Mouse (Mus musculus) hindbrain, postnatal 0 days (tissue): Measurements from ENCODE around the gene Gstt4. TPM values are rescaled to one million over a fixed set of nuclear protein-coding genes. Genes with fewer than 3 reads are reported as not detected.

Experiments used
- ATAC-seq: fragments of 200-750 bp; cut with Nextera tagmentation; 2 replicates; pipeline ENCODE4 v1.8.0; 2017; ENCODE audit warnings: mild to moderate bottlenecking, moderate TSS enrichment, moderate library complexity
- DNase-seq: peaks from one replicate; pipeline ENCODE4 v3.0.0-alpha.2; 2015; ENCODE audit warnings: low spot score
- H3K27ac ChIP-seq: fragments of 300-500 bp; sonication (generic); 2 replicates; pipeline ENCODE4 v1.5.1; 2014; ENCODE audit warnings: mild to moderate bottlenecking
- H3K27me3 ChIP-seq: fragments of 300-500 bp; sonication (generic); 2 replicates; pipeline ENCODE4 v1.6.1; 2014; ENCODE audit warnings: low read length, mixed read lengths; ENCODE audit not compliant: insufficient read depth
- H3K36me3 ChIP-seq: fragments of 300-500 bp; sonication (generic); 2 replicates; pipeline ENCODE4 v1.6.1; 2014; ENCODE audit warnings: low read length, mixed read lengths; ENCODE audit not compliant: insufficient read depth
- H3K4me1 ChIP-seq: fragments of 300-500 bp; sonication (generic); 2 replicates; pipeline ENCODE4 v1.6.1; 2014; ENCODE audit warnings: antibody characterized with exemption, low read length, mixed read lengths; ENCODE audit not compliant: insufficient read depth
- H3K4me2 ChIP-seq: fragments of 300-500 bp; sonication (generic); 2 replicates; pipeline ENCODE4 v1.6.1; 2014; ENCODE audit warnings: low read depth, mild to moderate bottlenecking, low read length, moderate library complexity, mixed read lengths
- H3K4me3 ChIP-seq: fragments of 300-500 bp; sonication (generic); 2 replicates; pipeline ENCODE4 v1.5.1; 2014; ENCODE audit warnings: low read length
- H3K9ac ChIP-seq: fragments of 300-500 bp; sonication (generic); replicated peaks from 2 replicates; pipeline ENCODE4 v1.6.1; 2014; ENCODE audit warnings: mild to moderate bottlenecking, low read length, moderate library complexity, mixed read lengths
- H3K9me3 ChIP-seq: fragments of 300-500 bp; sonication (generic); 2 replicates; pipeline ENCODE4 v1.6.1; 2016; ENCODE audit warnings: low read length, mixed read lengths
- CTCF ChIP-seq: IDR thresholded peaks from 2 replicates; pipeline ENCODE4 v1.5.1; 2016; ENCODE audit warnings: antibody characterized with exemption, control low read depth, low read depth
- WGBS: fragments of 180-500 bp; shearing (Covaris S2); extraction: QIAGEN DNeasy Blood & Tissue Kit; methylation state at CpG from one replicate; pipeline ENCODE4 v1.1.7; 2014; 5-methylcytosine and 5-hydroxymethylcytosine counted together
- polyA plus RNA-seq: library from polyadenylated mRNA; unstranded; fragments of >200 nt; fragmentation: Nextera tagmentation; extraction: Ambion mirVana; gene quantifications from 2 replicates; pipeline ENCODE4 v1.2.1, GENCODE M21; 2015
- total RNA-seq: library from RNA; depleted of rRNA; stranded (reverse); fragments of >200 nt; gene quantifications from 2 replicates; pipeline ENCODE4 v1.2.3, GENCODE M21; 2014

Gene Gstt4
- total and polyA plus RNA-seq, 2 experiments from 2014 or later = not detected

GRCm38 (mm10) chr10:75856976-75857375 lies 34.6 kb upstream of the Gstt4 start:
- WGBS = 83% methylated on average over 3 of the region's 3 CpGs

GRCm38 (mm10) chr10:75856155-75856907 lies 34.0 kb upstream of the Gstt4 start:
- no peak for TF ChIP-seq CTCF

More at GRCm38 (mm10) chr10:75856976-75857375, 34.6 kb upstream of the Gstt4 start:
- Histone ChIP-seq H3K27me3 (no peaks in the 10 kb centered on the region), H3K36me3 (peaks cover 5% of the 10 kb centered on the region), H3K4me2 (no peak overlapping the region), H3K27ac (no peak overlapping the region), H3K4me3 (no peak overlapping the region), H3K9me3 (no peaks in the 10 kb centered on the region), H3K4me1 (0 out of 2 replicates have a peak, but pooled peaks cover 7% of the 10 kb centered on the region), H3K9ac (no peak overlapping the region)
- no peak for TF ChIP-seq CTCF
- ATAC-seq (no peak), DNase-seq (no peak)

GRCm38 (mm10) chr10:75855416-75855981 lies 33.2 kb upstream of the Gstt4 start:
- H3K4me2 ChIP-seq = no peak overlapping the region
- no peaks in the 10 kb centered on the region for H3K9me3 ChIP-seq
- no peak overlapping the region for H3K27ac ChIP-seq
- peaks cover 5% of the 10 kb centered on the region for H3K36me3 ChIP-seq
- DNase-seq (no peak), ATAC-seq (no peak)
- TF ChIP-seq CTCF = no peak
- no peaks in the 10 kb centered on the region for H3K27me3 ChIP-seq
- no peak overlapping the region for H3K9ac ChIP-seq
- peaks cover 10% of the 10 kb centered on the region for H3K4me1 ChIP-seq
- WGBS = 93% methylated on average over 15 of the region's 15 CpGs
- no peak overlapping the region for H3K4me3 ChIP-seq

More at GRCm38 (mm10) chr10:75856155-75856907, 34.0 kb upstream of the Gstt4 start:
- DNase-seq (no peak), ATAC-seq (no peak)
- Histone ChIP-seq H3K27me3 (no peaks in the 10 kb centered on the region), H3K4me3 (no peak overlapping the region), H3K36me3 (peaks cover 5% of the 10 kb centered on the region), H3K27ac (no peak overlapping the region), H3K9me3 (no peaks in the 10 kb centered on the region), H3K4me2 (no peak overlapping the region), H3K4me1 (peaks cover 9% of the 10 kb centered on the region), H3K9ac (no peak overlapping the region)
- WGBS = 86% methylated on average over 11 of the region's 11 CpGs

GRCm38 (mm10) chr10:75854791-75855190 lies 32.4 kb upstream of the Gstt4 start:
- H3K4me2 ChIP-seq = no peak overlapping the region
- no peaks in the 10 kb centered on the region for H3K27me3 ChIP-seq
- WGBS = 71% methylated on average over 6 of the region's 6 CpGs
- peaks cover 5% of the 10 kb centered on the region for H3K36me3 ChIP-seq
- TF ChIP-seq CTCF = no peak
- H3K4me3 ChIP-seq = no peak overlapping the region
- H3K9ac ChIP-seq = no peak overlapping the region
- DNase-seq (no peak), ATAC-seq (no peak)
- peaks cover 8% of the 10 kb centered on the region for H3K4me1 ChIP-seq
- no peaks in the 10 kb centered on the region for H3K9me3 ChIP-seq
- no peak overlapping the region for H3K27ac ChIP-seq

- Histone ChIP-seq H3K4me2 (no peak overlapping the region), H3K9ac (no peak overlapping the region), H3K4me3 (no peak overlapping the region), H3K27me3 (no peaks in the 10 kb centered on the region), H3K4me1 (peaks cover 8% of the 10 kb centered on the region), H3K27ac (no peak overlapping the region), H3K9me3 (no peaks in the 10 kb centered on the region), H3K36me3 (peaks cover 5% of the 10 kb centered on the region)
- WGBS = 53% methylated on average over 5 of the region's 5 CpGs
- TF ChIP-seq CTCF = no peak
- ATAC-seq (0 out of 2 replicates have a peak, but pooled peaks have one; percentile 13), DNase-seq (no peak)
These were observed 31.8 kb upstream of the Gstt4 start for GRCm38 (mm10) chr10:75854096-75854495.

- H3K4me2 ChIP-seq = no peak overlapping the region
- no peak overlapping the region for H3K27ac ChIP-seq
- TF ChIP-seq CTCF = peak; percentile 82
- ATAC-seq (peak; percentile 72), DNase-seq (peak; percentile 93)
- no peak overlapping the region for H3K4me3 ChIP-seq
- 14% methylated on average over 10 of the region's 10 CpGs for WGBS
- no peak overlapping the region for H3K9ac ChIP-seq
- H3K27me3 ChIP-seq = no peaks in the 10 kb centered on the region
- H3K36me3 ChIP-seq = peaks cover 5% of the 10 kb centered on the region
- no peaks in the 10 kb centered on the region for H3K9me3 ChIP-seq
- peaks cover 8% of the 10 kb centered on the region for H3K4me1 ChIP-seq
These were observed 31.1 kb upstream of the Gstt4 start for GRCm38 (mm10) chr10:75853452-75853851.
